Mouse (Mus musculus): ENCODE data around the gene Mx1.

Mx1 gene

DNA sequence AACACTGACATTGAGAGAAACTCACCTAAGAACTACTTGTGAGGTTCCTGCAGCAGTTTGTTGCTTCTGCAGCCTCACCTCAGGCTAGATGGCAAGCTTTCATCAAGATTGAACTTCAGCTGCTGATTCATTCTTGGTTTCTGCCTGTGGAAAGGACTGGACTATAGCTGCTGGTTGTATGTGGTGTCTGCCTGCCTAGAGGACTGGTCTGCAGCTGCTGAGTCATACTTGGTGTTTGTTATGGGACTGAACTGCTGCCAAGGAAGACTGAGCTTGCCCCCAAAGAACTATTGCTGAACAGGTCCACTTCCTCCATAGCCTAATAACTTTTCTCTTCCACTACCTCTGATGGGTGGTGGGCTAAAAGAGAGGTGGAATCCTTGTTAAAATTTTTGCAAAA, 15.3 kb downstream of the Mx1 start:
- no peak for DNase-seq (ENCODE audit: low read depth, low spot score)

DNA sequence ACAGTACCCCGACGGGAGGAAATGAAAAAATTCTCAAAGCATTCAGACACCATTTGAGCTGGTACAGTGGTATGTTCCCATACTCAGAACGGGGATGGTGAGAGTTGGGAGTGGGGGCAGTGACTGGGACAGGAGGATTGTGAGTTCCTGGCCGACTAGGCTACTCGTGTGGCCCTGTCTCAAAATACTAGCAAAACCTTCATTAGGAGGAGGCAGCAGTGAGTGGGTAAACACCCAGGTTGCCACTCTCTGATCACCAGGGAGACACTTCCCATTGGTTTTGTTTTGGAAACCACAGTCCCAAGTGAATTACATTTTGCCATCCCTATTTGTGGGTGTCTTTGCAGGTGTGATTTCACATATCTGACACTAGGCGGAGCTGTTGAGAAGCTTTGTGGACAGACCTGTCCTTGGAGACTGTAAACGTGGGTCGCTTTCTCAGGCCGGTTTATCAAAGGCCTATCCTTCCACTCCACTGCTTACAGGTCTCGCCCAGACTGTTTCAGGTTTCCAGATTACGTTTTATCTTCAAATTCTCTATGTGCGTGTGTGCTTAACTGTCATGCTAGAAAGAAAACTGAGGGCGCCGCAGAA, 18.9 kb downstream of the Mx1 start:
- peak; percentile 26 for DNase-seq (ENCODE audit: low read depth, low spot score)

DNA sequence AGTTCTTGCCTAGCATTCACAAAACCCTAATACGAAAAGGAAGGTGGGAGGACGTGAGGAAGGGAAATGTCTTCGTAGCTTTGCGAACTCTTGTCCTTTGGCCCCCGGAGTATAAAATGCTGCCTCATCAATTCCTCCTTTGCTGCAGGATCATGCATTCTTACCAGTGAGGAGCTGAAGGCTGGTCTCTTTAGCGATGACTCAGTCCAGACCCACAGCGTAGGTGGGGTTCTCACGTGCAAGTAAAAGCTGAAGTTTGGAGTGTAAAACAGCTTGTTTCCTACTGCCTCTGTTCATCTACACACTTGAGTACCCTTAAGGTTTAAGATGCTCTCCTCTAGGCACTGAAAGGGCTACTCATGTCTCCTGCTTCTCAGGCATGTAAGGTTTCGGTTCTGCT, 20.7 kb downstream of the Mx1 start:
- DNase-seq (ENCODE audit: low read depth, low spot score) = no peak

DNA sequence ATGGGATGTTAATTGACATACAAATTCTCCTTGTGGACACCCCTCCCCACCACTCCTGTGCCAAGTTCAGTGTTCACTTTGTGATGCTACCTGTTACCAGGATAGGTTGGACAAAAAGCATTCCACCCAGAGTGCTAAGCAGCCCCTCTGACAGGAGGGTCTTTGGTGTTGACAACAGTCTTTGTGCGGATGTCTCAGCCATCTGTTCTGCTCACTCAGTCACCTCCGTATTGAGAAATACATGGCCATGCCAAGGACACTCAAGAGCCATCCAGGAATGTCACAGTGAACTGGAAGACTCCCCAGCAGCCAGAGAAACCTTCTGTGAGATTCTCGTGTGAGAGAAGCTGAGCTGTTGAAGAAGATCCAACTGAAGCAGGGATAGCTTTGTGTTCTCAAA, 24.5 kb downstream of the Mx1 start:
- DNase-seq (ENCODE audit: low read depth, low spot score) = no peak

DNA sequence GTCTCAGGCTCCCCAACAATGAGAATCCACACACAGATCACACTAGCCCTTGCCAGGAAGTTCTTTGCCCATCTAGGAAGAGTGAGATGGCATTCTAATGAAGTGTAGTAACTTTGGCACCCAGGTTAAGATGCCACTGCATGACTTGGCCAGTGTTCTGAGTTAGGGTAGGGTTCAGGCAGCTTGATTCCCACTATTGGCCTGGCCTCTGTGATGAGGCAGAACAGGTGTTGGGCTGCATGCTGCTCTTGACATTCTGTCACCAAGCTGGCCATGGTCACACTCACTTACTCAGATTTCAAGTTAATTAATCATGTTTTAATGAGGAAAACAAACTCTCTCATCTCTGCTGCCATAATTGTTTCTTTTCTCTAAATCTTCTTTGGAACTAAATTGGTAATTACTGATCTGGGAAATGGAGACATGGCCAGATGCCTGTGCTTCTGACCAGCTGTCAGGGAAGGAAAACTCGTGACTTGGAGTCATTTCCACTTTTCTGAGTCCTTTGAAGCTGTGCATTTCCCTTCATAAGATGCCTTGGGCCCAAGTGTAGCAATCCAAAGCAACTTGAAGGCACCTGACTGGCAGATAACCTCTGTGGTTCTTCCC, 25.2 kb downstream of the Mx1 start:
- peak; percentile 32 for DNase-seq (ENCODE audit: low read depth, low spot score)

DNA sequence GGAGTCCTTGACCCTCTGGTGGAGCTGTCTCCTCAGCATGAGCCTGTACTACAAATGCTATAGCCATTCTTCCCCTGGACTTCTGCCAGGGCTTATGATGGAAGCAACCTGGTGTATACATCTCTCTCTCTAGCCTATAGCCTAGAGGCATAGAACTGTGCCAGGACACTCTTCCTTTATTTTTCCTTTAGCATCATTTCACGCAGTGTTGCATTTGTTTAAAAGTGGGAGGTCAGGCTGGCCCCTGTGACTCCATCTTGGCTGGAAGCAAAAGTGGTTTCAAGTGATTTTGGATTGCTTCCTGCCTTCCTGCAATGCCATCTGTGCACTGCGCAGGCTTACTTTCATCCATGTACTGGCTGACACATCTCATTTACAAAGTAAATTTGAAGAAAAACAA, 28.5 kb downstream of the Mx1 start:
- DNase-seq (ENCODE audit: low read depth, low spot score) = no peak

DNA sequence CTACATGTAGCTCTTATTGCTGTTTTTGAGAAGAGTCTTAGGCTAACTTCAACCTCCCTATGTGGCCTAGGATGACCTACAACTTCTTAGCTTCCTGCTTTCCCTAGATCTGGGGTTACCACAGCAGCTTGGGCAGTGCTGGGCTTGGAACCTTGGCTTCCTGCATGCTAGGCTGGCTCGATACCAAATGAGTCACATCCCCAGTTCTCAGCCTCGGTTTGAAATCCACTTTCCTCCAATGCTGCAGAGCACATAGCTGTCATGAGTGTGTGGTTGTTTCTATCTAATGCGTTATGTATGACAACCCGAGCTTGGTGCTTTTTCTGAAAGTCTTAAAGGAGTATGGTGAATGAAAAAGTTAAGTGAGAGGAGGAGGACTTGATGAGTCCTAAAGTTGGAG, 31.4 kb downstream of the Mx1 start:
- peak; percentile 39 for DNase-seq (ENCODE audit: low read depth, low spot score)

DNA sequence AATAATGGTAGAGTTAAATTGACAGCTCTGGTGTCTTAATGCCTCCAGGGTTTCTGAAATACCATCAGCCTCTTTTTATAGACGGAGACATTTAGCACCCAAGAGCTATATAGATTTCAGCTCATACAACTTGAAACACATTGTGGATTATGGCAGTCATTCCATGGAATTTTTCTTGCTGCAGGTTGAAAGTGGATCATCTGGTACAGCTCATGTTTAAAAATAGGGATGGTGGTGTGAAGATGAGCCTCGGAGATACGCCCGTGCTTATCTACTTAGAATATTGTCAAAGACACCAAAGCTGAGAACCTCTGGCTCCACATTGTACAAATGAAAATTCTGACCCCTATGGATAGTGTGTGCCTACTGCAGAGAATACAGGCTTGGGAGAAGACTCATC, 32.6 kb downstream of the Mx1 start:
- no peak for DNase-seq (ENCODE audit: low read depth, low spot score)

DNA sequence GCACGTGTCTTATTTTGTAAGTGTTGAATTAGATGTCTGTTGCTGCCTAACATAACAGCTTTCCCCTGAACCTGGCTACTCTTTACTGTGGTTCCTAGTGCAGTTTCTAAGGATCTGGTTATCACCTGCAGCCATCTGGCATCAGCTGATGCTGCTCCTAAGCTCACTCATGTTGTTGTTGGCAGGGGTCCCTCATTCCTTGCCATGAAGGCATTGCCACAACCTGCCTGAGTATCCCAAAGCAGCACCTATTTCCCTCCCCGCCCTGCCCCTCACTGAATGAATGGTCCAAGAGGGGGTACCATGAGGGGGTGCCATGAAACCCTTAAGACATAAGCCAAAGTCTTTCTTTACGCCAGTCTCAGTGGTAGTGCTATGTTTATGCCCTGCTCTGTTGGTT, 34.7 kb downstream of the Mx1 start:
- no peak for DNase-seq (ENCODE audit: low read depth, low spot score)

DNA sequence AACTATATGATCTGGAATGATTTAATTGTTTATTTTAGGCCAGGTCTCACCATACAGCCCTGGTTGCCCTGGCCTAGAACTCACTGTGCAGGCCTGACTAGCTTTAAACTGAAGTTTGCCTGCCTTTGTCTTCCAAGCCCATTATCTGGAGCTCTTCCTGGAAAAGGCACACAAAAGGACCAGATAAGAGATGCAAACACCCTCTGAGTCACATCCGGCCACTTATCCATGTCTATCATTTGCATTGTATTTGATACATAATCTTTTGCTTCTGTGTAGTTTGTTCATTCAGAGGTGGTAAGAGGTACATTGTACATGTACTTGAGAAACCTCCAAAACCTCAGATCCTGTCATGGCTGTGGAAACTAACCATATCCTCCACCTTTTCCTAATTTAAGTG, 39.1 kb downstream of the Mx1 start:
- DNase-seq (ENCODE audit: low read depth, low spot score) = no peak

DNA sequence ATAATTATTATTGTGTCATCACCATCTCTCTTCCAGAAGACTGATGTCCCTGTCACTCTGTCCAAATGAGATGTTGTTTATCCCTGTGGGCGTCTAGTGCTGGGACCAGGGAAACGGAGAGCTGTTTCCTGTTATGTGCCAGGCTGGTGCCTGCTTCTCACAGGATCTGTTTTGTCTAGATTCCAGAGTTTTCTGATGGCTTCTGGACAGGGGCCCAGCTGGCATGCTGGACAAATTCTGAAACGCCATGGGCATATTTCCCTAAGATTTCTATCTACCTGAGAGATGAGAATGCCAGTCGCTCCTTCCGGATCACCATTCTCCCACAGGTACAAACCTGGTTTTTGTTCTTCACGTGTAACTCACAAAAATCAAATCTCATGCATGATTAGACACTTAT, 41.0 kb downstream of the Mx1 start:
- no peak for DNase-seq (ENCODE audit: low read depth, low spot score)

DNA sequence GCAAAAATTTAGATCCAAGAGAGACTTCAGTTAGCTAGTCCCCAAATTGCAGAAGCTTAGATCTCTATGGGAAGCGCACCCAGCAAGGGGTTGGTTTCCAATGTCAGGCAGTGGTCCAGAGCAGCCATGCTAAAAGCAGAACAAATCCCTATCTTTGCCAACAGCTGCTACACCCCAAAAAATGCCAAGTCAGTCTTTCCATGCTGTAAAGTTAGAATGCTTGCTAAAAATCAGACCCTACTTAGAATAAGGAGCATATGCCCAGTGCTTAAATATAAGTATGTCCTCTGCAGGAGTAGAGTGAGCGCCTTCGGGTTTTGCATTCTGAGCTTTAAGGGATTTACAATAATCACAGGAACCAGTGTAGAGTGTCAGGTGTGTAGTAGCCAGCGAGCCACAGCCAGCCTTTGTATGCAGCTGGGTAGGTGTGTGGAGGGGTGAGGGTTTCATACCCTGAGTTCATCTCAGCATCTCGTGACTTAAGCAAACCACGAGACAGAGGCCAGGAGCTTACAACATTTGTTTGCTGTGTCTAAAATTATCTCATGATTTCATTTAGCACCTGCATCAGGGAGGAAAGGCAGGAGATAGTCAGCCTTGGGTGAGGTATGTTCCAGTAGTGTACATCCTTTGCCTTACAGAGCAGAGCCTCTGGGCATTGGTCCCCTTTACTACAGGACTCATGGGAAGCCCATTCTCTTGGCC, 43.8 kb downstream of the Mx1 start:
- no peak for DNase-seq (ENCODE audit: low read depth, low spot score)

DNA sequence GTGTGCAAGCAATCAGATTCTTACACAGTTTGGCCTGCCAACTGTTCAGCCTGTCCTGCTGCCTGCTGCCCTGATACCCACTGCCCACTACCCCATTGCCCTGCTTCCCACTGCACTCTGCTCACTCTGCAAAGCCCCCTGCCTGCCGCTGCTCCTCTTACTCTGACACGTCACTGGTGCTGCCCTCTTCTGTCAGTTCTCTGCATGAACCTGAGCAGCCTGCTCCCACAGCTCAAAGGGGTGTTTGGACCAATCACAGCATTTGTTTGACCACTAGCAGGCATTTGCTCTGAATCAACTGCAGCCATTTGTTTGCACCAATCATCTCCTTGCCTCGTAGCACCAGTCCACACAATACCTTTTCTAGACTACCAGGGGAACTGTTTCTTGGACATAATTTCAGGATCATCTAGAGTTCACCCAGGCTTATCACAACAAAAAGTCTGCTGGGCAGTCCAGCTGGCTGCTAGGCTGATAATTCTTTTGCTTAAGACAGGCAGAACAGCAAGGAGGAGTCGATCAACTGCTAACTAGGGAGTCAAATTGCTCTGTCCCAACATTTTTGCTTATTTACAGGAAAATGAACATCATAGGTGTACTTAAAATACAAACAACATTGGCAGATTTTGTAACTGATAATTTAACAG, 44.7 kb downstream of the Mx1 start:
- peak; percentile 13 for DNase-seq (ENCODE audit: low read depth, low spot score)

DNA sequence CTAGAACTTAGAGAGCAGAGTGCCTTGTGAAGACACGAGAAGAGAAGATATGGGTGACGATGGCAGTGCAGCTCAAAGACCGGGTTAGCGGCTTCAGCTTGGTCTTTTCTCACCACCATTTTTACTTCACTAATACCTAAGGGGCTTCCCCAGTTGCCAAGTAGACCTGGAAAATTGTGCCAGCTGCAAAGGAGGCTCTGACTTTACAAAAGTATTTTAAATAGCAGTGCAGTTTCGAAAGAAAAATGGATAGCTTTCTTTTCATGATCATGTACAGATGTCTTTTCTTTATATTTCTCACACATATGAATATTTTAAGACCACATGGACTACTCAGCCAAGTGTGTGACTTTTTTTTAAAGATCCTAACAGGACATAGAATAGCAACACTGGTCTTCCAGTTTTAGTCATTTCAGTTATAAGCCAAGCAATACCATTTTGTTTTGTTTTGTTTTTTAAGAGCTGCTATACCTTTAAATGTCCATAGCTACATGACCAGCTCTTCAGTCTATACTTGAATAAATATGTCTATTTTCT, 57.2 kb downstream of the Mx1 start:
- no peak for DNase-seq (ENCODE audit: low read depth, low spot score)

DNA sequence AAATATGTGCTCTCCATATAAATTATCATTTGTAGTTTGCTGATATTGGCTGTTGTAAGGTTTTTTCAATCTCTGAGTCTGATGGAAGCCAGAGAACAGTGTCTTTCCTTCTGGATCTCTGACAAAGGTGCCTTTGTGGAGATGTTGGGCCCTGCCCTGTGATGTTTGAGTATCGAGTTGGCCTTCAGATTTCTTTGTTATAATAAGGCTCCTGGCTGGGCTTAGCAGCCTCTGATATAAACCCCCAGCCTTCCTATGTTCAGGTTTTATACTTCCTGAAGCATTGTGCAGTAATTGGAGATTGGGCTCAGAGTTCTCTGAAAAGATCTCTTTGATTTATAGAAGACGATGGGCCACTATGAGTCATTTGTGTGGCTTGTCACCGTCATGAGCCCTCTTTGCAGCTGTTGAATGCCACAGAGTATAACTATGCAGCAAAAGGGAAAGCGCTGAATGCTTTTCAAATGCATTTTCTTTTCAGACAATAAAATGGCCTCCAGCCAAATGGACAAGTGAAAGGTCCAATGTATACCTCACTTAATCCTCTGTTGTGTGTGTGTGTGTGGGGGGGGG, 60.4 kb downstream of the Mx1 start:
- no peak for DNase-seq (ENCODE audit: low read depth, low spot score)

DNA sequence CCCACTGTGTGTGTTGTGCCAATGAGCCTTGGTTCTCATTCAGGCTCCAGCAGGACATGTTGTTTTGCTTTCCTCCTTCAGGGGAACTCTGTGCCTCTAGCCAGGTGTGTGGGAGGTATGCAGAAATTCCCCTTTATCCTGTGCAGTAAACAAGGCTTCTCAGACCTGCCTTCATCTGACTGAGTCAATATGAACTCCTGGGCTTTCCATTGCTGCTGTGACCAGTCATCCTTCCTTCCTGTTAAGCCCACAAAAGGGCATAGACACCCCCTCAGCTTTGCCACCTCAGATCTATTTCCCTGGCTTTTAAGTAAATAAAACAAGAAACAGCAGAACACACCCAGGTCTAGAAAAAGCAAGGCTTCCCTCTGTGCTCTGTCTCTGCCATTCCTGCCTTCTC, 61.0 kb downstream of the Mx1 start:
- DNase-seq (ENCODE audit: low read depth, low spot score) = no peak

DNA sequence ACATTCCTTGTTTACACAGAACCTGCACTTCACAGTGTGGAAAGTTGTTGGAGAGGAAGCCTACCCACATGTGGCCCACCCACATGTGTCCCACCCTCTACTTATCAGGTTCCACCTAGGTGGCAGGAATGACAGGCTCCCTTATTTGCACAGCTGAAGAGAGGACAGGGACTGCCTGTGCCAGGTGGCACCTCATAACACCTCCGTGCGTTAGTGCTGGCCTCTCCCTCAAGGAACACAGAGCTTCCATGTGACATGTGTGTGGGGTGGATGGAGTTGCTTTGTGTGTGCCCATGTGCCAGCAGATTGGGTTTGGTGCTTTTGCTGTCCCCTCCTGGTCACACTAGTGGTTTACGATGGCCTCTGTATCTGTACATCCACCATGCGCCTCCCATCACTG, 62.7 kb downstream of the Mx1 start:
- DNase-seq (ENCODE audit: low read depth, low spot score) = no peak

DNA sequence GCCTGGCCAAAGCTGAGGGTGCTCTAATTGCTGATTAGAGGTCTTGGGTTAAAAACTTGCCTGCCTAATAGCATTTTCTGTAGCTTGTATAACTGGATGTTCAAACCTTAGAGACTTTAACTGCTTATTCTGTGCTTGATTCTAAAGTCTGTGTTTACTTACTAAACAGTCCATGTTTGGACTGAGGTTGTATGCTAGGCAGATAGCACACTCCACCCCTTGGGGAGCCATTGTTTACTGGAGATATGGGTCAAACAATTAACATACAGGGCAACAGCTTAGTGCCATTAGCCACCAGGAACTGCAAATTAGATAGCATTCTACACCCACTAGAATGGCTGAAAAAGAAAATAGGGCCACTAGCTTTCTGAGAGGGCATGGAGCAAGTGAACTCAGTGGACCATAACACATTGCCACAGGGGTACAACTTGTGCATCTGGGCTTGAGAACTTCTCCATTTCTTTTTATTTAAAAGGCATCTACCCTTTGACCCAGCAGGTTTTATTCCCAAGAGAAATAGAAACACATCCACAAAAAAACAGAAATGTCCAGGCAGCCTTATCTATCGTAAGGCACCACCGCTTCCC, 64.7 kb downstream of the Mx1 start:
- no peak for DNase-seq (ENCODE audit: low read depth, low spot score)
